Mouse (Mus musculus): ENCODE results near the gene Kit.

GRCm38 (mm10) chr5:75663768-75664167 lies 89.1 kb downstream of the Kit start:
- TF ChIP-seq MAFK (IDR thresholded peaks at IDR 0.05; ENCODE audit: insufficient read depth, low read depth, low read length) = no peak
- no peak for TF ChIP-seq HCFC1 (IDR thresholded peaks at IDR 0.05; ENCODE audit: borderline replicate concordance, insufficient read depth, low read length)
- TF ChIP-seq CHD2 (IDR thresholded peaks at IDR 0.05; ENCODE audit: low read depth, low read length) = no peak
